Mouse (Mus musculus) limb, embryonic 12.5 days (tissue): ENCODE data around the gene Rxra. TPM values are rescaled to one million over a fixed set of nuclear protein-coding genes. Genes with fewer than 3 reads are reported as not detected.
A peak's percentile ranks its signal among the peaks of the same experiment; 100 is the strongest.

Experiments used
- ATAC-seq: fragments of 200-750 bp; cut with Nextera tagmentation; 2 replicates; pipeline ENCODE4 v1.8.0; 2017; ENCODE audit warnings: low read depth, moderate TSS enrichment; ENCODE audit not compliant: insufficient number of reproducible peaks, insufficient read depth, low FRiP score, low TSS enrichment
- H3K27ac ChIP-seq: fragments of 300-500 bp; sonication (generic); 2 replicates; pipeline ENCODE4 v1.5.1; 2016; ENCODE audit warnings: mild to moderate bottlenecking, moderate library complexity
- H3K27me3 ChIP-seq: fragments of 300-500 bp; sonication (generic); 2 replicates; pipeline ENCODE4 v1.6.1; 2016; ENCODE audit warnings: mild to moderate bottlenecking, moderate library complexity
- H3K36me3 ChIP-seq: fragments of 300-500 bp; sonication (generic); 2 replicates; pipeline ENCODE4 v1.6.1; 2016; ENCODE audit warnings: mild to moderate bottlenecking, moderate library complexity
- H3K4me1 ChIP-seq: fragments of 300-500 bp; sonication (generic); replicated peaks from 2 replicates; pipeline ENCODE4 v1.6.1; 2016
- H3K4me2 ChIP-seq: fragments of 300-500 bp; sonication (generic); 2 replicates; pipeline ENCODE4 v1.6.1; 2016; ENCODE audit warnings: mild to moderate bottlenecking, moderate library complexity
- H3K4me3 ChIP-seq: fragments of 300-500 bp; sonication (generic); replicated peaks from 2 replicates; pipeline ENCODE4 v1.5.1; 2016; ENCODE audit warnings: mild to moderate bottlenecking
- H3K9ac ChIP-seq: fragments of 300-500 bp; sonication (generic); replicated peaks from 2 replicates; pipeline ENCODE4 v1.6.1; 2016; ENCODE audit warnings: mild to moderate bottlenecking, moderate library complexity
- H3K9me3 ChIP-seq: fragments of 300-500 bp; sonication (generic); 2 replicates; pipeline ENCODE4 v1.6.1; 2016; ENCODE audit warnings: mild to moderate bottlenecking, moderate library complexity
- WGBS: fragments of 180-500 bp; shearing (Covaris S2); methylation state at CpG from one replicate; pipeline ENCODE4 v1.1.7; 2016; 5-methylcytosine and 5-hydroxymethylcytosine counted together
- polyA plus RNA-seq: library from polyadenylated mRNA; unstranded; fragments of >200 nt; fragmentation: Nextera tagmentation; extraction: Ambion mirVana; gene quantifications from 2 replicates; pipeline ENCODE4 v1.2.1, GENCODE M21; 2016

Rxra gene
- polyA plus RNA-seq, 1 experiment from 2014 or later: 15.3 TPM

GRCm38 (mm10) chr2:27785363-27785762 is 109.1 kb downstream of the Rxra start:
- H3K36me3 ChIP-seq: no peaks in the 10 kb centered on the region
- WGBS: 88% methylated on average over 8 of the region's 8 CpGs
- ATAC-seq: no peak

GRCm38 (mm10) chr2:27785973-27786417 is 109.8 kb downstream of the Rxra start:
- H3K36me3 ChIP-seq: no peaks in the 10 kb centered on the region
- H3K9me3 ChIP-seq: no peaks in the 10 kb centered on the region
- H3K27me3 ChIP-seq: no peaks in the 10 kb centered on the region
- WGBS: 77% methylated on average over 6 of the region's 6 CpGs
- no peak overlapping the region for H3K9ac ChIP-seq
- H3K27ac ChIP-seq: no peak overlapping the region; the same call in 1 of the 2 replicates
- H3K4me1 ChIP-seq: no peaks in the 10 kb centered on the region
- no peak overlapping the region for H3K4me3 ChIP-seq
- ATAC-seq: no peak
- no peak overlapping the region for H3K4me2 ChIP-seq

More at GRCm38 (mm10) chr2:27785363-27785762, 109.1 kb downstream of the Rxra start:
- Histone ChIP-seq H3K27me3 (no peaks in the 10 kb centered on the region), H3K4me1 (no peaks in the 10 kb centered on the region), H3K9me3 (no peaks in the 10 kb centered on the region), H3K9ac (no peak overlapping the region), H3K4me2 (no peak overlapping the region), H3K4me3 (no peak overlapping the region), H3K27ac (no peak overlapping the region; the same call in 1 of the 2 replicates)

GRCm38 (mm10) chr2:27791571-27791970 is 115.3 kb downstream of the Rxra start:
- H3K4me1 ChIP-seq: 0 out of 2 replicates have a peak, but pooled peaks cover 3% of the 10 kb centered on the region
- no peaks in the 10 kb centered on the region for H3K27me3 ChIP-seq
- no peaks in the 10 kb centered on the region for H3K36me3 ChIP-seq
- WGBS: 75% methylated on average over 4 of the region's 4 CpGs
- H3K9ac ChIP-seq: no peak overlapping the region
- no peak overlapping the region for H3K4me3 ChIP-seq
- no peak overlapping the region for H3K4me2 ChIP-seq
- no peak overlapping the region for H3K27ac ChIP-seq
- no peaks in the 10 kb centered on the region for H3K9me3 ChIP-seq
- ATAC-seq: no peak

GRCm38 (mm10) chr2:27799018-27799417 is 122.8 kb downstream of the Rxra start:
- H3K27me3 ChIP-seq: no peaks in the 10 kb centered on the region
- no peaks in the 10 kb centered on the region for H3K9me3 ChIP-seq
- H3K4me3 ChIP-seq: no peak overlapping the region
- no peak overlapping the region for H3K9ac ChIP-seq
- 0 out of 2 replicates have a peak overlapping the region, but pooled peaks have one; percentile 2 for H3K27ac ChIP-seq
- no peak overlapping the region for H3K4me2 ChIP-seq
- WGBS: 73% methylated on average over 4 of the region's 4 CpGs
- no peak for ATAC-seq
- H3K36me3 ChIP-seq: no peaks in the 10 kb centered on the region
- peaks cover 11% of the 10 kb centered on the region for H3K4me1 ChIP-seq

GRCm38 (mm10) chr2:27801041-27801440 is 124.8 kb downstream of the Rxra start:
- Histone ChIP-seq H3K27ac (no peak overlapping the region), H3K36me3 (no peaks in the 10 kb centered on the region), H3K4me1 (peaks cover 11% of the 10 kb centered on the region), H3K4me3 (no peak overlapping the region), H3K27me3 (no peaks in the 10 kb centered on the region), H3K4me2 (no peak overlapping the region), H3K9ac (no peak overlapping the region), H3K9me3 (no peaks in the 10 kb centered on the region)
- WGBS: 84% methylated on average over 2 of the region's 2 CpGs
- no peak for ATAC-seq

- Histone ChIP-seq H3K36me3 (no peaks in the 10 kb centered on the region), H3K4me1 (peaks cover 11% of the 10 kb centered on the region), H3K27ac (0 out of 2 replicates have a peak overlapping the region, but pooled peaks have one; percentile 8), H3K9ac (no peak overlapping the region), H3K4me2 (no peak overlapping the region), H3K4me3 (no peak overlapping the region), H3K27me3 (no peaks in the 10 kb centered on the region), H3K9me3 (no peaks in the 10 kb centered on the region)
- ATAC-seq: no peak
- 34% methylated on average over 9 of the region's 9 CpGs for WGBS
Measured at GRCm38 (mm10) chr2:27802493-27802892, 126.3 kb downstream of the Rxra start.

- Histone ChIP-seq H3K36me3 (no peaks in the 10 kb centered on the region), H3K4me3 (no peak overlapping the region), H3K27ac (no peak overlapping the region), H3K9ac (no peak overlapping the region), H3K4me2 (no peak overlapping the region), H3K27me3 (no peaks in the 10 kb centered on the region), H3K9me3 (no peaks in the 10 kb centered on the region), H3K4me1 (peaks cover 6% of the 10 kb centered on the region)
- 89% methylated on average over 7 of the region's 7 CpGs for WGBS
- ATAC-seq: no peak
Measured at GRCm38 (mm10) chr2:27806691-27807090, 130.5 kb downstream of the Rxra start.

- no peak for ATAC-seq
- H3K27me3 ChIP-seq: no peaks in the 10 kb centered on the region
- H3K4me1 ChIP-seq: peaks cover 3% of the 10 kb centered on the region
- 56% methylated on average over 3 of the region's 3 CpGs for WGBS
- H3K9me3 ChIP-seq: no peaks in the 10 kb centered on the region; the same call in 1 of the 2 replicates
- H3K4me2 ChIP-seq: no peak overlapping the region
- no peaks in the 10 kb centered on the region for H3K36me3 ChIP-seq
- no peak overlapping the region for H3K4me3 ChIP-seq
- H3K27ac ChIP-seq: no peak overlapping the region
- H3K9ac ChIP-seq: no peak overlapping the region
Measured at GRCm38 (mm10) chr2:27807684-27808083, 131.4 kb downstream of the Rxra start.

GRCm38 (mm10) chr2:27809897-27810296 is 133.7 kb downstream of the Rxra start:
- 88% methylated on average over 4 of the region's 4 CpGs for WGBS
- peaks cover 19% of the 10 kb centered on the region for H3K4me1 ChIP-seq

More at GRCm38 (mm10) chr2:27809897-27810296, 133.7 kb downstream of the Rxra start:
- no peak overlapping the region for H3K4me2 ChIP-seq
- no peak overlapping the region for H3K9ac ChIP-seq
- H3K27ac ChIP-seq: no peak overlapping the region
- ATAC-seq: no peak
- H3K9me3 ChIP-seq: no peaks in the 10 kb centered on the region; the same call in 1 of the 2 replicates
- H3K36me3 ChIP-seq: no peaks in the 10 kb centered on the region
- no peak overlapping the region for H3K4me3 ChIP-seq
- no peaks in the 10 kb centered on the region for H3K27me3 ChIP-seq

Other genes with a start within 250 kb of the Rxra start
- gene Vav2, start 249.4 kb upstream of the Rxra start, polyA plus RNA-seq: 8.0 and 8.5 TPM in 2 replicates
- gene Brd3os, start 234.1 kb upstream of the Rxra start, polyA plus RNA-seq: 10.7 and 11.5 TPM in 2 replicates
- gene Brd3, start 168.8 kb upstream of the Rxra start, polyA plus RNA-seq: 128 and 152 TPM in 2 replicates
- 72.1 and 73.5 TPM in 2 replicates for gene Wdr5, start 161.3 kb upstream of the Rxra start, polyA plus RNA-seq
- 59.1 and 65.0 TPM in 2 replicates for gene Col5a1, start 210.0 kb downstream of the Rxra start, polyA plus RNA-seq